Mouse (Mus musculus) ES-CJ7 (cell line): ENCODE results near the gene Diaph3.
"Not testable (repeated sequence)": the region's sequence is repeated elsewhere in the genome, so short reads cannot be mapped to it uniquely, and the experiment has no call there.

ENCODE experiments used
- DNase-seq: peaks from one replicate; pipeline ENCODE4 v3.0.0; 2011; ENCODE audit warnings: low read depth, low spot score

The Diaph3 gene

DNA sequence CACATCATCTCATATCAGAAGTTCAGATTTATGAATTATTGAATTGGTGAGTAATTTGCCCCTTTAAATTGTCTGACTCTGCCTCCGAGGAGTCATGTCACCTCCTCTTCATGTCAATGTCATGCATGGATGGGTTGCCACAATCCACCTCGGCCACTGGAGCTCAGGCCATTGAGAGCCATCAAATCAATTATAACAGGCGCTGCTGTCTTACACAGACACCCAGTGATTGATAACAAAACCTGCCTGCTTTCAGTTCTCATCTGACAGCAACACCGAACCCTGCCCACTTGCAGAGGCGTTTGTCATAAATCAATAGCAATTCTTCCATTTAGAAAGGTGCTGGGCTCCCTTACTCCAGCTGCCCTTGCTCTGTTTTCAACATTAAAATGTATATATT, 402.1 kb downstream of the Diaph3 start:
- DNase-seq = no peak

DNA sequence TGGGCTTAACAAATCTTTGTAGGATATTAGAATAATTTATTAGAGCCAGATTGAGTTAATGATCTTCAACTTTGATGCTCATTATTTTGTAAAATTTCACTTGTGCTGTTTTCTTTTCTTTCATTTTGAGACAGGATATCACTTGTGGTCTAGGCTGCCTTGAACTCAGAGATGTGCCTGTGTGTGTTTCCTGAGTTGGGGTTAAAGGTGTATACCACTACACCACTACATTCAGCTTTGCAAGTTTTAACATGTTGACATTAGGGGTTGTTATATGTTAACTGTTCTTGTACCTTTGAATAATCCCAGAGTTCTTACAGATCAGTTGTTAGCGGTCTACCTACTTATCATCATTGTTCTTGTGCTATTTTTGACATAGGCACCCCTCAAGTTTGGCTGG, 404.4 kb downstream of the Diaph3 start:
- DNase-seq = no peak

DNA sequence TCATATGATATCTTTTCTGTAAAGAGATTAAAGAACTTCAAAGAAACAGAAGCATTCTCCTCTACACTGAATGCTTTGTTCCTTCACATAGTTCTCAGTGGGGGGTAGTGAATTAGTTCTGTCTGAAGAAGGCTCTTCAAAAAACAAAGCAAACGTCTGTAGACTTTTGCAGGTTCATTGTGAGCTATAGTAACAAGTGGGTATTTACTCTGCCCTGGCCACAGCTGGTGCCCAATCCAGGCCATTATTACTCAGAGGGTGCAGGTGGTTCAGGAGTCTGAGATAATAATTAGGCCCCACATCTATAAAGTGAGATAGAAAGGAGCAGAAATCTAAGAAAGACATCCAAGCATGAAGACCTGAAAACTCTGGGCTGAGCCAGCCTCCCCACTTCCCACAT, 409.7 kb downstream of the Diaph3 start:
- DNase-seq = peak; percentile 7

DNA sequence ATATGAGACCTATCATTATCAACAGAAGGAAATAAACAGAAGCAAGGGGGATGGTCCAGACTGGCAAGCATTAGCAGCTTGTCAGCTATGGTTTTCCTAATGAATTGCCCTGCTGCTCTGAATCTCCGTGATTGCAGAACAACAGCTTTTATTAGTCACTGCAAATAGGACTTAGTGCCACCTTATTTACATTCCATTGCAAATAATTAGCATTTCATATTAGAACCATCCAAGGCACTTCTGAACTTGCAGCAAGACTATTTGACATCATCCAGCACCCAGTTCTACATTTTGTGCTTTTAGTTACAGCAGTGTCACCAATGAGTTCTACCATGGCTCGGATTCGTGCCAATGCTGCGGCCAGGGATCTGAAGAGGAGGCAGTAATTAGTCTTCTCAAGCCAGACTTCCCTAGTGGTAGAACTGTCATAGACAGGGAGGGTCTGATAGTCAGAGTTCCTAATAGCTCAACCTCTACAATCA, 411.4 kb downstream of the Diaph3 start:
- no peak for DNase-seq

DNA sequence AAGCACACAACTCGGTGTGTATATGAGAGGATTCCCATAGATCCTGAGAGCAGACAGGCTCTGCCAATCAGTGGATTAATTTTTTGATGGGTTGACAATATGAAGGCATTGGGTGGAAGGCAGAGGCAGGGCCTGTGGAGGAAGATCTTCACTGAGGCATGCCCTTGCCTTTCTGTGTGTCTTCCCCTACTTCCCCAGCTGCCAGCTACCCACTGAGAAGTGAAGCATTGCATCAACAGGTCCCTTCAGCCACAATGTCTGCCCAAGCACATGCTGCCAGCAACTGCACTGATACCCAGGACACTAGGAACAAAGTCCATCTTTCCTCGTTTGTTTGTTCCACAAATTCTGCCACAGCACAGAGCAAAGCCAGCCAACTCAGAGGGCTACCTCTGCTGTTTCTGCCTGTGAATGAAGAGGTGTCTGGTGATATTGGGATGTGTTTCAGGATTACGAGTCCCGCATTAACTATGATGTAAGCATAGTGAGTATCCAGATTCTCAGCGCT, 413.4 kb downstream of the Diaph3 start:
- DNase-seq = no peak

DNA sequence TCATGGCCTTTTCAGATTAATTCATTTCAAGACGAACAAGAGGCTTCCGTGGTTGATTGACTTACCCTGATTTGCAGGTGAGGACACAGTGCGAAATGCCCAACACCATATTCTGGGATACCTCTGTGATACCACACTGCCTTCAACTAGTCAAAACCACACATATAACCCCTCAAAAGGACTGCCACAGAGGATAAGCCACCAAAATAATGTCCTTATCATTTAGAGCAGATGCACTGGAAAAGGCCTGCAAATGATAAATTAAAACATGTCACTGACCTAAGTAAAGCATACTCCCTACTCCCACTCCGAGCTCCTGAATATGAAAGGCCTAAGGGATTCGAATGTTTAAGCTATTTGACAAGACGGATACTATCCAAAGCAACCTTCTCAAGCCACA, 419.3 kb downstream of the Diaph3 start:
- DNase-seq = no peak

DNA sequence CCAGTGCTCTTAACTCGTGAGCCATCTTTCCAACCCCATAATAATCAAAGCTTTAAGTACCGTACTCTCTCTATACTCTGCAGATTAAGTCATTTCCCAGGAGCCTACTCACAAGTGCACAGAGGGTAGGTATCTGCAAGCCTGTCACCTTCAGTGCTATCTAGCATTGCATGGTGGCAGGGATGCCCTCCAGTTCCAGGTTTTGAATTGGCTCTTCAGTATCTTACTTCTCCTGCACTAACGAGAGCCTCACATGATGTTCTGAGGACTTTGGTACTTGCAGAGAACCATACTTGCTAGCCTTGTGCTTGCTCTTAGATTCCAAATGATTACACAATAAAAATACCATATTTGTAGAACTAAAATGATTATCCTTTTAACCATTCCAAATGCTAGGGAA, 420.0 kb downstream of the Diaph3 start:
- DNase-seq = no peak

DNA sequence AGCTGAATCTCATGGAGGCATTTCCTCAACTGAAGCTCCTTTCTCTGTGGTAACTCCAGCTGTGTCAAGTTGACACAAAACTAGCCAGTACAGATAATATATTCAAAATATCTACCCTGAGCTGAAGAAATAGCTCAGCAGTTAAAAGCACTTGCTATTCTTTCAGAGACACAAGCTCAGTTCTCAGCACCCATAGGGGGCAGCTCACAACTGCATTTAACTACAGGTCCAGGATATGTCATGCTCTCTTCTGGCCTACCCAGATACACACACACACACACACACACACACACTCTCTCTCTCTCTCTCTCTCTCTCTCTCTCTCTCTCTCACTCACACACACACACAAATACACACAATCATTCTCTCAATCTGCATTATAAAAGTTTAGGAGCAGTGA, 420.6 kb downstream of the Diaph3 start:
- not testable (repeated sequence) for DNase-seq

DNA sequence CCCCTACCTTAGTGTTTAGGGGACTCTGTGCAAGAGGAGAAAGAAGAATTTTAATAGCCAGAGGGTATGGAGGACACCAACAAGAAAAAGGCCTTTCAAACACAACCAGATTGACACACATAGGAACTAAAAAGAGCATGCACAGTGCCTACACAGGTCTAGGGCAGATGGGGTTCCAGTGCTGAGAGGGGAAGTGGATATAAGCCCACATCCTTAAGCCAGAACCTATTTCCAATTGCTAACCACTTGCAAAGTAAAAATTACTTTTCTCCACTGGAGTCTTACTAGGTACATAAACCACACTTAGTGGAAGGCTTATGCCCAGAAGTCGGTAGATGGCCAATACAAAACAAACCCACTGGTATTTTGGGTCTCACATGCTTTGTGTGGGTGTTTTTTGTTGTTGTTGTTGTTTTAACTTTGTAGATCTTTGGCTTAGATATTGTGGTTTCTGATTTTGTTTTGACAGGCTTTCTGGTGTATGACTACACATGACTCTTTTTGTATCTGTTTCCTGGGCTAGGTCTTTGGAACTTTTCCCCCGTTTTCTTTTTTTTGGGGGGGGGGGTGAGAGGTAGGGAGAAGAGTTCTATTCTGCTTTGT, 426.8 kb downstream of the Diaph3 start:
- no peak for DNase-seq

DNA sequence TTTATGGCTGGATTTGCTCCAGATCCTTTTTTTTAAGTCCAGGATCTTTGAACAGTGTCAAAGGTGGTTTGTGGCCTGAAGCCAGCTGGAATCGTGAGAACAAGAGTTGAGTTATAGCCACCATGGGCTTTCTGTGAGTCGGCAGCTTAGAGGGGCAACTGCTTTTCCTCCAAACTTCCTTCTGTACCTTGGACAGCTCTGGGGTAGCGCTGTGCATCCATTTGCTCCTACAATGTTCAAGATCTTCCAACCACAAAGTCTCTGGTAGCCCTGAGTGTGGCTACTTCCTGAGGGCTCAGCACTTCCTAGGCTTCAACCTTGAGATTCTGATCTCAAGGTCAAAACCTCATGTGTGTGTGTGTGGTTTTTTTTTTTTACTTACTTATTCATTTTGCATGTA, 437.0 kb downstream of the Diaph3 start:
- peak; percentile 8 for DNase-seq

DNA sequence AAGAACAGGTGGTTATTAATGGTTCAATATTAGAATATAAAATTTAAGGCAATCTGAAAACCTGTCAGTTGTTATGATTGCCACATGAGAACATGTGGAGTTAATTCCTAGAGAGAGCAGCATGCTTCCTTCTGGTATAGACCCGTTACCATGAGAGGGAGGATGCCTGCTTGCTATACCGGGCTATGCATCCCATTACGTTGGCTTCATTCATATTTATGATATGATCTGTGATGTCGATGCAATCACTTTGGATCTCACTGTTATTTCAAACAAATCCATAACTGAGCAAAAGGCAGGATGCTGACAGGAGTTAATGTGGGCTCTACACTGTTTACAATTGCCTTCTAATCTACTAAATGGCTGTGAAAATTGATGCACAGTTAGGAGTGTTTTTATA, 439.9 kb downstream of the Diaph3 start:
- no peak for DNase-seq

DNA sequence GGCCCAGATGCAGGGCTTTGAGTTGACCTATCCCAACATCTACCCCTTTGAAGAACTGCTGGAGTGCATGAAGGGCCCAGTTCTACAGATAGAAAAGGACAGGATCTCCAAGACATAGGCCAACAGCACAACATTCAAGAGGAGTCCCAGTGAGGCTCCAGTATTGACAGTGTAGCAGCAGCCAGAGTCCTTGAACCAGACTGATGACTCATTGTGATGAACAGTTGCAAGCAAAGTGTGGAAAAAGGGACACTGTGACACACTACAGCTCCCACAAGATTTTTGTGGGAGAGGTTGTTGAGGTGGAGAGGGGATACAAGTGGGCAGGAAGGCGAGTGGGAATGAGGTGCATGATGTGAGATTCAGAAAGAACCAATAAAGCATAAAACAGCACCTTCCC, 443.1 kb downstream of the Diaph3 start:
- no peak for DNase-seq

DNA sequence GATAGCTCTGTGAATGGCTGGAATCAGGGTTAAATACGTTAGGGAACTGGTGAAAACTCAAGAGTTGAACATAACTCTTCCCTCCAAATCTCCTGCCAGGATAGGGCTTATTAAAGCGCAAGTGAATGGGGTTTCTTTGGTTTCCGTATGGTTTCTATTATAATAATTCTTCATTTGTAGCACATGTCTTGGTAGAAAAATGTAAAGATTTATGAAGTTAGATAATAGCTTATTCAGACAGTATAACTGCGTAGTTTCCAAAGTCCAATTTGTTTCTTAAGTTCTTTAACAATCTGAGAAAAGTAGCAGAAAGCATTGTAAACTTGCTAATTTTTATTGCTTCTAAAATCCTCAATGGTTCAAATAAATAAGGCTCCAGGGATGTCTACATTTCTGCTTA, 448.3 kb downstream of the Diaph3 start:
- no peak for DNase-seq

DNA sequence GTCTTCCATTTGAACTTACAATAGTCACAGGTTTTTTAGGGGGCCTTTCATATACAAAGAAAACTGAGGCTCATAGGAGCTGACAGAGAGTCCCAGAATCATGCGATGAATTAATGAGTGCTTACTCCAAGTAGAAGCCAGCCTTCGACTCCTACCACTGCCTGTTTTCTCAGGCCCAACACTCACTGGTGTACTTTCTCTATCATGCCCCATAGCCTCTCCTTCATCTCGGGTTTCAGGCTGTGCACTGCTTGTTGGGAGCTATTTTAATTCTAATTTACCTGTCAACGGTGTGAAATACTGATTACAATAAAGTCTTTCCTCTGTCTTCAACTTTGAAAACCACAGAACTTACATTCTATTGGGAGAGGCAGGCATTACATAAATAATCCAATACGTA, 449.7 kb downstream of the Diaph3 start:
- no peak for DNase-seq

DNA sequence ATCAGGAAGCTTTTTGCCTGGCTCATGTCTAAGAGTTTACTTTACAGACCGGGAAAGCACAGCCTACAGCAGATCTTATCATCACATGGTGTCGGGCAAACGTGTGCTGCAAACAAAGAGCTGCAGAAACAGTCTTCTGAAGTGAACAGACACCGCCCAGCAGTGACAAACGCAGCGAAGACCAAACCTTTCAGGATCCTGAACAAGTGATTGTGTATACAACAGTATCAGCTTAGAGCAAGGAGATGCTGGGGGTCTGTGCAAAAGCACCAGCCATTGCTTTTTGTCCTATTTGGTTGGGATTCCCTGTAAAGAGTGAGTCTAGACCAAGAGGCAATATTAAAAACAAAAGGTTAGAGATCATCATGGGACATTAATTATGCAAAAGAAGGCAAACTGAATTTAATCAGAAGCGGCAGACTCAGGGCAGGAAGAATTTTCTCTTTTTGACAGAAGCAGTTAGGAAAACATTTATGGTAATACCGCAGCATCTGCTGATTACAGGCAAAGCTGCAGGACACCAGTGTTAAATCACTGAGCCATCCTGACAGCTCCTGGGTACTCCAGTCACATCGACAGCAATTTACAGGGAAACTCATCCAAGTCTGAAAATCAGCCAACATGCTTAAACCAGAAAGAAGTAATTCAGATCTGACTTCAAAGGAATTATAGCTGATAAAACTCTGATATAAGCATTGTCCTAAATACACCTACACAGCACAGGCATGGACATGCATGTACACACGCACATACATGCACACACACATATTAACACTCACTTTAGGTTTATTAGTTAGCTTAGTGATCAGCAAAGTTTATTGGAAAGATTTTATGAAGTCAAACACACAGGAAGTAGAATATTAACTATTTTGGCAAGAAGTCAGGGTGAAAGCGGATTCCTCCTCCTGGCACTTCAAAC, 456.2 kb downstream of the Diaph3 start:
- DNase-seq = no peak

DNA sequence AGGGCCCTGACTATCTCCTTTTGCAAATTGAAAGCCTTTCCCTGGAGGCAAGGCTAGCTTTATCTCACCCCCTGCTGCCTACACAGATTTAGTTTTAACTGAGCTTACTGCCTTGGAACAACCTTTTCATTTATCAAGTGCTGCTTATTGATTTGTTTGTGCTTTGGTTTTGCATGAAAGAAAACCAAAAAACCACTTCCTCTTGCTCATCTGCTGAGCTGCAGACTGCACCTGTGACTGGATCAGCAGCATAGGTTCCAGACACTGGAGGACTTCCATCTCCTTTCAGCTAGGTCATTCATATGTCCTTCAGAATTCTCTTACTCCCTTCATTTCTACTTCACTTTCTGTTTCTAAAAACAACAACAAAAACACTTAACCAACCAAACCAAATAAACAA, 459.1 kb downstream of the Diaph3 start:
- DNase-seq = no peak

DNA sequence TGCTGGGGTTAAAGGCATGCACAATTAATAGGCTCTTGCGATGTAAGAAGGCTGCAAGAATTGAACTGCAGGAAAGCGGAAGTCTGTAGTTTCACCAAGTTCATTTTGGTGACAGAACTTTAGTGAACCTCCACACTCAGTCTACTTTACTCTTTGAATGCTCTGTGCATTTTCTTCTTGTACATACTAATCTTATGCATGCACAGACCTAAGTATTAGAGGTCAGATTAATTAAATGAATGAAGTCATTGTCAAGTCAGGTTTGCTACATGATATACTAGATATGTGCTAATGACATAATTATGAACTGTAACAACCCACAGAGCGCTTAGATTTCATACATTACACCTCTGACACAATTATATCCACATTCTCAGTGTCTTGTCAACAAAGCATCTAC, 462.0 kb downstream of the Diaph3 start:
- DNase-seq = no peak

DNA sequence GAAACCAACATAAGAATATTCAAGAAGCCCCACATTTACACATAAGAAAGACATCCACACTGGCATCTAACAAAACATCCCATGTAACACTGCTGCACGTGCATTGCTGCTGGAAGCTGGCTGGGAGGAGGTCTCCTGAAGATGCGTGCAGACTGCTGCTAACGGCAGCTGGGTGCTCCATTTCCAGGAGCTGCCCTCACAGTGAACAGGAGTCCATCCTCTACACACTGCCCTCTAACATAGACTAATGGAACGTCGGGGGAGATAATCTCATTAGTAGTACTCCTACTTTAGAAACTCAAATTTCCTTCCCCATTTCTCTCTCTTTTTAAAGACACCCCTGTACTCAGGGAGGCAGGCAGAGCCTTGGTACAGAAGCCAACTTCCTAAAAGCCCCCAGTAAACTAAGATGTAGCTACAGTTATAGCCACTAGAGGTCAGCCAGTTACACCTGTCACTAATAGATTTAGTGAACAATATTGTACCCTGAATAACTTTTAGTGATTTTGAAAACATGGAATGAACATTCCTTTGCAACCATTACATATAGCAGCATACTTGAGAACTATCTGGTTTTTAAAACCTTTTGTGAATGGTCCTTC, 462.8 kb downstream of the Diaph3 start:
- no peak for DNase-seq

DNA sequence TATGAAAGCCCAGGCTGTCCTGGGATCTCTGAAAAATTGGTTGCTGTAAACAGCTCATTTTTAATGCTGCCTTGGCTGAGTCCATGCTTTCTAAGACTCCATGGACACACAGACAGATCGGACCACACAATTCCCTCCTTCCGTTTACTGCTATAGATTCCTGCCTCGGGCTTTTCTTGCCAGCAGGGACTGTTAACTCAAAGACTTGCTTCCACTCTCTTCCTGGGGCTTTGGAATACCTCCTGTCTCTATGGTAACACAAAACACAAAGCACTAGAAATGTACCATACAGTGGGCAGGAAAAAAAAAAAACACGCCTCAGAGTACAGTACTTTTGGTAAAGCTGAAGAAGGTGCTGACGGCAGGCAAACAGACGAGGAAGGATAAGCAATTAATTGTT, 464.0 kb downstream of the Diaph3 start:
- no peak for DNase-seq

DNA sequence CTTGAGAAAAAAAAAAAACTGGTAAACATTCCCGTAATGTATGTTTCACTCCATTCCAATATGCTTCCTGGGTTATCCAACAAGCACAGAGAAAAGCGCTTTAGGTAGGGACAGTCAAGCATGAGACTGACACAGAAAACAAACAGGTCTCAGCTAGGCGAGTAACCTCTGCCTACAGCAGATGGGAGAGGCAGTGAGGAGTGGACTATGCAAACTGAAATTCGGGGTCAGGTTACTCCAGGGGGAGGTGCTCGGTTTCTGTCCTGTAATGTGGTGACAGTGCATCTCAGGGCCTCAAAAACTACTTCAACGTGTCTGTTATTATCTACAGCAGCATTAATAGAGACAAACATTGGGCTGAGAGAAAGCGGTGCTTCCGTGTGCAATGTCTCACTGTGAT, 465.7 kb downstream of the Diaph3 start:
- no peak for DNase-seq

DNA sequence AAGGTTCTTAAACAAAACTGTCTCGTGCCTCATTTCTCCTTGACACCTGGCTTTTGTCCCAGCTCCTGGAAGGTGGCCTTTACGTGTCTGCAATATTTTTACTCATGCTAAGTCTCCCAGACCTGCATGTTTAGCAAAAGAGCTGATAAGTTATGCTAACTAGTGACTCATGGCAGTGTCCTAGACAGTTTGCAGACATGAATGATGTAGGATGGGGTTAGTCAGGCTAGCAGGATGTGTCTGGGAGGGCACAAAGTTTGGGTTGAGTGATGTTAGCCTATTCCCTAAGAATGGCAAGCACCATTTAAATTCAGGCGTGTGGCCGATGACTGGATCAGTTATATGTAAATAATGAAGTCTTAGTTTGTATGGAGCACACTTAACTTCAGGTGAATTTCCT, 478.2 kb downstream of the Diaph3 start:
- DNase-seq = no peak

DNA sequence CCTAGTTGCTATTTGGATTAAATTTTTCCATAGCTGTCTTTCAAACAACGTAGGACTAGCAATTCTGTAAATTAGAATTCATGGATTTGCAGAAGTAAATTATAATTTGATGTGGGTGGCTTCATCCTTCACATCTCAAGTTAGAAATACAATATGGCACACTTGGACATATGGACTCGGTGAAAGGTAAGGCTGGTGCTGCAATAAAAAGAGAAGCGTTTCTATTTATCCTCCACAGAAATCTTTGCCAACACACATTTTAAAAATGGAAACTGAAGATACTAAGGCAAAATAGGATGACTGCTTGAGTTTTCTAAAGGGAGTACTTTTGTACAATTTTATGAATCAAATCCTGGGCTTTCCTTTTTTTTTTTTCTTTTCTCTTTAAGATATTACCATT, 480.5 kb downstream of the Diaph3 start:
- no peak for DNase-seq

DNA sequence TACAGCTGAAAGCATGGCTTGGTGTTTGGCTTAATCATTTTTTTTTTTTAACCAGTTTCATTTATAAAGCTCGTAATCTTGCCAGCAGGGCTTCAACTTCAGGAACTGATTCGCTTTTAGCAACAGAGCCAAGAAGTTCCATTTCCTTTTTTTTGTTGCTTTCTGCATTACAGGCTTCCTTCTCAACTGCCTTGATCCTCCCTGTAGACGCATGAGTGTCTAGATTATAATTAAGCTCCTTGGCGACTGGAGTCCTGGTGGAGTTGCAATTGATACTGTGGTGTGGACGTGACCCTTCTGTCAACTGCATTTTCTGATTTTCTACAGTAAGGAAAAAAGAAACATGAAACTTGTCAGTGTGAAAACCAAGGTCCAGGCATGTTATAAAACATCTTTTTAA, 484.8 kb downstream of the Diaph3 start:
- DNase-seq = no peak
